Mouse (Mus musculus) stomach, embryonic 15.5 days (tissue): ENCODE measurements around the gene Gm42372. TPM values are rescaled to one million over a fixed set of nuclear protein-coding genes. Genes with fewer than 3 reads are reported as not detected.
A peak's percentile ranks its signal among the peaks of the same experiment; 100 is the strongest.

Source experiments
- ATAC-seq: fragments of 200-750 bp; cut with Nextera tagmentation; 2 replicates; pipeline ENCODE4 v1.8.0; 2017; ENCODE audit warnings: low read depth, moderate number of reproducible peaks, moderate TSS enrichment; ENCODE audit not compliant: insufficient read depth, low FRiP score
- H3K27ac ChIP-seq: fragments of 300-500 bp; sonication (generic); 2 replicates; pipeline ENCODE4 v1.5.1; 2015; ENCODE audit warnings: mild to moderate bottlenecking, inconsistent platforms
- H3K27me3 ChIP-seq: fragments of 300-500 bp; sonication (generic); replicated peaks from 2 replicates; pipeline ENCODE4 v1.6.1; 2015; ENCODE audit warnings: inconsistent platforms
- H3K36me3 ChIP-seq: fragments of 300-500 bp; sonication (generic); 2 replicates; pipeline ENCODE4 v1.6.1; 2015; ENCODE audit warnings: inconsistent platforms
- H3K4me1 ChIP-seq: fragments of 300-500 bp; sonication (generic); 2 replicates; pipeline ENCODE4 v1.6.1; 2015; ENCODE audit warnings: inconsistent platforms
- H3K4me2 ChIP-seq: fragments of 300-500 bp; sonication (generic); 2 replicates; pipeline ENCODE4 v1.6.1; 2015; ENCODE audit warnings: mild to moderate bottlenecking, inconsistent platforms
- H3K4me3 ChIP-seq: fragments of 300-500 bp; sonication (generic); replicated peaks from 2 replicates; pipeline ENCODE4 v1.5.1; 2015; ENCODE audit warnings: inconsistent platforms
- H3K9ac ChIP-seq: fragments of 300-500 bp; sonication (generic); 2 replicates; pipeline ENCODE4 v1.6.1; 2015; ENCODE audit warnings: inconsistent platforms
- H3K9me3 ChIP-seq: fragments of 300-500 bp; sonication (generic); 2 replicates; pipeline ENCODE4 v1.6.1; 2016; ENCODE audit warnings: inconsistent platforms
- WGBS: fragments of 180-500 bp; shearing (Covaris S2); methylation state at CpG from one replicate; pipeline ENCODE4 v1.1.7; 2015; 5-methylcytosine and 5-hydroxymethylcytosine counted together
- polyA plus RNA-seq: library from polyadenylated mRNA; unstranded; fragments of >200 nt; fragmentation: Nextera tagmentation; extraction: Ambion mirVana; gene quantifications from 2 replicates; pipeline ENCODE4 v1.2.1, GENCODE M21; 2015

Gm42372 gene
- polyA plus RNA-seq, 1 experiment from 2014 or later: 0.31 TPM

- no peak overlapping the region for H3K4me3 ChIP-seq
- no peaks in the 10 kb centered on the region for H3K9me3 ChIP-seq
- H3K36me3 ChIP-seq: no peaks in the 10 kb centered on the region
- no peak overlapping the region for H3K9ac ChIP-seq
- 80% methylated on average over 3 of the region's 3 CpGs for WGBS
- H3K4me2 ChIP-seq: no peak overlapping the region
- no peaks in the 10 kb centered on the region for H3K4me1 ChIP-seq
- ATAC-seq: no peak
- no peak overlapping the region for H3K27ac ChIP-seq
- no peaks in the 10 kb centered on the region for H3K27me3 ChIP-seq
Observed at GRCm38 (mm10) chr7:16971160-16971559, 11.7 kb upstream of the Gm42372 start.

DNA sequence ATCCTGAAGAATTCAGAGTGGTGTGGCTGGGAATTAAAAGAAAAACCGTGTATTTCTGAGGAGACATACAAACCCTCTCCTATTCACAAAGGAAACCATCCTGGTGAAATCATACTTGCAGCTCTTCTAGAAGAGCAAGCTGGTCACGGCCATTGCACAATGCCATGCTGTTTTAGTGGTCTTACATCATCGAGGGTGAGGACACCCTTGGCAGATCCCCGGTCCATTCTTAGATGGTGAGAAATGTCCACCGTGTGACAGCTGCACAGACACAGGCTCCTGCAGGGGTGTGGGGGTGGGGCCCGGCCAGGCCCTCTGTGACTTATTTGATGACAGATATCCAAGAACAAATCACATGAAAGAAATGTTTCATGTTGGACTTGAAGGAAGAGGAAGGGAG, 8.9 kb upstream of the Gm42372 start:
- Histone ChIP-seq H3K9ac (no peak overlapping the region), H3K4me1 (no peaks in the 10 kb centered on the region), H3K4me3 (no peak overlapping the region), H3K36me3 (no peaks in the 10 kb centered on the region), H3K9me3 (no peaks in the 10 kb centered on the region), H3K27ac (no peak overlapping the region), H3K4me2 (no peak overlapping the region), H3K27me3 (no peaks in the 10 kb centered on the region)
- 61% methylated on average over 6 of the region's 6 CpGs for WGBS
- ATAC-seq: no peak

DNA sequence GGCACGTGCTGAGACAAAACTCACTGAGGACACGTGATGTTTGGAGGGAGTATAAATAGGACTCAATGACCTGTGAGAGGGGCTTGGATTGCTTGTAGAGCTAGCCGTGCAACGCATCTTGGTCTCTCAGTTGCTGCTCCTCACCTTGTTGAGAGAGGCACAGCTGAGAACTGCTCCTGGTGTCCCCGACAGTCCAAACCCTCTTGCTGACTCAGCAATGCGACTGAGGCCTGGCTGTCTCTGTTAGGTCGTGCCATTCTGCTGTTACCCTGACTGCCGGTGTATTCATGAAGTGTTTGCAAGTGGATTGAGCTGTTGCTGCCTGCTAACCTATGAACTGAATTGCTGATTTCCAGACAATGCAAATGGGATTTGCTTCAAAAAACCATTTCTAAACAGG, 6.6 kb upstream of the Gm42372 start:
- Histone ChIP-seq H3K9ac (no peak overlapping the region), H3K27ac (no peak overlapping the region), H3K4me1 (peaks cover 5% of the 10 kb centered on the region; the same call in 1 of the 2 replicates), H3K27me3 (no peaks in the 10 kb centered on the region), H3K4me3 (no peak overlapping the region), H3K9me3 (no peaks in the 10 kb centered on the region), H3K4me2 (no peak overlapping the region), H3K36me3 (no peaks in the 10 kb centered on the region)
- ATAC-seq: no peak
- 60% methylated on average over 8 of the region's 8 CpGs for WGBS

DNA sequence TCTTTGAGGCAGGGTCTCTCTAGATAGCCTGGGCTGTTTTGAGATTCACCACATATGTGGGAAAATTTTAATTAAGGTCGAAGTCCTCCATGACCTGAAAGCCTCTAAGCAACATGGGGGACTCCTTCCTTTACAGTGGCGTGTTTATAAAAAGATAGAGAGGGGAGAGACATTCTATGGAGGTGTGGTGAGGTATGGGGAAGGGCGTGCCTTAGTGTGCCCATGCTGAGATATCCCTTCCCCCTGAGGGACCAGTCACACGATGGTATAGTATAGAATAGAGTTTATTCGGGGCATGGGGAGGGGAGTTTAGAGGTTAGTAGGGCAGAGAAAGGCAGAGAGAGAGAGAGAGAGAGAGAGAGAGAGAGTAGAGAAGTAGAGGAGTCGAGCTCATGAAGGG, 4.7 kb upstream of the Gm42372 start:
- WGBS: 71% methylated on average over 6 of the region's 6 CpGs
- Histone ChIP-seq H3K27me3 (no peaks in the 10 kb centered on the region), H3K36me3 (no peaks in the 10 kb centered on the region), H3K9ac (no peak overlapping the region), H3K4me3 (no peak overlapping the region), H3K4me1 (peaks cover 9% of the 10 kb centered on the region; the same call in 1 of the 2 replicates), H3K4me2 (no peak overlapping the region), H3K9me3 (no peaks in the 10 kb centered on the region), H3K27ac (no peak overlapping the region)
- ATAC-seq: no peak

- no peak for ATAC-seq
- no peak overlapping the region for H3K4me2 ChIP-seq
- H3K27ac ChIP-seq: no peak overlapping the region
- WGBS: 79% methylated on average over 3 of the region's 3 CpGs
- no peaks in the 10 kb centered on the region for H3K9me3 ChIP-seq
- peaks cover 9% of the 10 kb centered on the region; the same call in 1 of the 2 replicates for H3K4me1 ChIP-seq
- H3K27me3 ChIP-seq: no peaks in the 10 kb centered on the region
- H3K4me3 ChIP-seq: no peak overlapping the region
- H3K9ac ChIP-seq: no peak overlapping the region
- H3K36me3 ChIP-seq: no peaks in the 10 kb centered on the region
Observed at GRCm38 (mm10) chr7:16978593-16978992, 4.3 kb upstream of the Gm42372 start.

DNA sequence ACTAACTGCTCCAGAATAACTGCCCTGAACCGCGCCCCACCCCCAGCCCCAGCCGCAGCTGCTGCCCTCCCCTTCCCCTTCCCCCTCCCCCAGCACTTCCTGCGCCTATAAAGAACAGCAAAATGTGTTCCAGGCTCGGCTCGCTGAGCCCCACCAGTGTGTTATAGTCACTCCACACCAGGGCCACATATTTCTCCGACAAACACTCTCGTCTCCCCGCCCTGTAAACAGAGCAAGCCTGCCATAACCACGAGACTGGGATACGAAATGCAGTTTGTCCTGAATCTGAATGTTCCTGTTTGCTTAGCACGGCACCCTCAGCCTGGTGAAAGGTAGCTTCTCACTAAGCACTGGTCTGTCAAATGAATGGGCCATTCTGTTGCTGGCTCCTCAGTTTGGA, 2.5 kb upstream of the Gm42372 start:
- 1% methylated on average over 11 of the region's 12 CpGs for WGBS
- Histone ChIP-seq H3K4me1 (peaks cover 9% of the 10 kb centered on the region; the same call in 1 of the 2 replicates), H3K36me3 (no peaks in the 10 kb centered on the region), H3K4me2 (peak overlapping the region; percentile 51), H3K4me3 (peak overlapping the region; percentile 28), H3K9me3 (no peaks in the 10 kb centered on the region), H3K27me3 (no peaks in the 10 kb centered on the region), H3K9ac (no peak overlapping the region), H3K27ac (peak overlapping the region; percentile 80)
- ATAC-seq: peak; percentile 47; the same call in 1 of the 2 replicates

DNA sequence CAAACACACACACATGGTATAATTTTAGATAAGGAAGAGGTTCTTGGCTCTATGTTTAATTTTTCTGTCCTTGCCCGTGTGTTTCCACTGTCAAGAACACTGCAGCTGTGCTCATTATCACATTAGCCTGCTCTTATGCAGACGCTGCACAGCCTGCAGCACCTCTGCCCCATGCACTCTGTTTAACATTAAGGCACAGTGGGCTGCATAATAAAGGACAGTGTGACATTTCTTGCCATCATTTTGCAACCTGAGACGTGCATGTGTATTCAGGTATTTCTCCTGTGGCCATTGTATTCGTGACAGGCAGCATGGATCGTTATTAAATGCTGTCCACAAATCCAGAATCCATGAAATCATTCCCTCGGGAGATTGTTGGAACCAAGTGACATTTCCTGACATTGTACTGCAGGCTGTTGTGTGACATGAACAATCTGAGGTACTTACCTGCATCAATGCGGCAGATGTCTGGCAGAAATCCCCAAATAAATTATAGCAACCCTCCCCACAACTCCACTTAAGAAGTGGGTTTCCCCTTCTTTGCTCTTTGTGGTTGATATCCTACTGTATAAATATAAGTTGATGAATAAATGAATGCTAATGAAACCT, 4.8 kb downstream of the Gm42372 start:
- peaks cover 34% of the 10 kb centered on the region for H3K4me1 ChIP-seq
- 33% methylated on average over 7 of the region's 7 CpGs for WGBS
- ATAC-seq: no peak
- no peaks in the 10 kb centered on the region for H3K27me3 ChIP-seq
- no peak overlapping the region for H3K4me3 ChIP-seq
- H3K9me3 ChIP-seq: no peaks in the 10 kb centered on the region
- H3K27ac ChIP-seq: peak overlapping the region; percentile 54
- H3K4me2 ChIP-seq: no peak overlapping the region
- no peak overlapping the region for H3K9ac ChIP-seq
- no peaks in the 10 kb centered on the region for H3K36me3 ChIP-seq

DNA sequence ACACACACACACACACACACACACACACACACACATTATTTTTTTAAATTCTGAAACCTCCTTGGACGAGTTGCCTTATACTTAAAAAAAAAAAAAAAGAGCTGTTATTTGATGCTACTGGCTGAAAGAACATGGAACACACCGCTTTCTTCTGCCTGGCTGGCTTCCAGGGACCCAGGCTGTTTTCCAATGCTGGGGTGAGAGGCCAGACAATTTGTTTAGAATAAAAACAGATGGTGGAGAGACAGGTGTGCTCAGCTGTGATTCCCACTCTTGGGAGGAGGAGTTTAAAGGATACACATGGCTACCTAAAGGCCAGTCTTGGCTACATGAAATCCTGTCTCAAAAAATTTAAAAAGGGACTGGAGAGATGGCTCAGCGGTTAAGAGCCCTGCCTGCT, 5.5 kb downstream of the Gm42372 start:
- H3K4me1 ChIP-seq: peaks cover 29% of the 10 kb centered on the region

DNA sequence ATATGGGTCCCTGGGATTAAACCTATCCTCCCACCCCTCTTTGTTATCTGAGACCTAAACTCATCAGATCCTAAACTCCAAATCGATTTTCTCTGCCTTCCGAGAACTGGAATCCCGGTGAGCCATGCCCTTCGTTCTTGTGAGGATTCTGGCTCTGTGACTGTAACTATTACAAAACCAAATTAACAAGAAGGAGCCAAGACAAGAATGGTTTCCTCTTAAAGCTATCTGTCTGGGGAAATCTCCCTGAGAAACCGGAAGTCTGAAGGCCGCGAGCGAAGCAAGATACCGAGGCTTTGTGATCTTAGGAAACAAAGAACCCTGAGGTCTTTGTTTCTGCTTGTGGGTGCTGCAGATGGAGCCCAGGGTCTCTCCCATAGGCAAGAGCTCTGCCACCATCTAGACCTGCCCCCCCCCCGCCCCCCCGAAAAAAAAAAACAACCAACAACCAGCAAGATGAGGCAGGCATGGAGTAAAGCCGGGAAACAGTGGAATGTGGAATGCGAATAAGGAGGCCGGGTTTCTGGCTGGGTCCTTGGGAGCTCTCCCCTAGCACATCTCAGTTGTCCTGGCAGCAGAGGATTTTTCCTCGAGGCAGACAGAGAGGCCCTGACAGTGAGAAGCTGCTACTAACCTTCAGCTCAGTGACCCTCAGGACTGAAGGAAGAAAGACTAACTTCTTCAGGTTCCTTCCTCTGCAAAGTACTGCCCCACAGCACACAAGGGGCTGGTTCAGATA, 7.3 kb downstream of the Gm42372 start:
- Histone ChIP-seq H3K27me3 (no peaks in the 10 kb centered on the region), H3K4me3 (no peak overlapping the region), H3K36me3 (no peaks in the 10 kb centered on the region; the same call in 1 of the 2 replicates), H3K9me3 (no peaks in the 10 kb centered on the region), H3K9ac (no peak overlapping the region), H3K4me2 (peak overlapping the region; percentile 30), H3K27ac (peak overlapping the region; percentile 93), H3K4me1 (peaks cover 33% of the 10 kb centered on the region)
- WGBS: 25% methylated on average over 15 of the region's 15 CpGs
- no peak for ATAC-seq

More for the DNA sequence above, 5.5 kb downstream of the Gm42372 start:
- 32% methylated on average over 3 of the region's 3 CpGs for WGBS
- H3K4me3 ChIP-seq: no peak overlapping the region
- H3K27ac ChIP-seq: peak overlapping the region; percentile 54
- ATAC-seq: no peak
- H3K9ac ChIP-seq: no peak overlapping the region
- no peaks in the 10 kb centered on the region for H3K36me3 ChIP-seq
- H3K27me3 ChIP-seq: no peaks in the 10 kb centered on the region
- no peaks in the 10 kb centered on the region for H3K9me3 ChIP-seq
- no peak overlapping the region for H3K4me2 ChIP-seq

- no peaks in the 10 kb centered on the region for H3K9me3 ChIP-seq
- peak overlapping the region; percentile 93 for H3K27ac ChIP-seq
- no peaks in the 10 kb centered on the region for H3K27me3 ChIP-seq
- peaks cover 47% of the 10 kb centered on the region for H3K4me1 ChIP-seq
- peak overlapping the region; percentile 39 for H3K4me2 ChIP-seq
- H3K9ac ChIP-seq: no peak overlapping the region
- H3K4me3 ChIP-seq: 0 out of 2 replicates have a peak overlapping the region, but pooled peaks have one; percentile 6
- no peaks in the 10 kb centered on the region; the same call in 1 of the 2 replicates for H3K36me3 ChIP-seq
- WGBS: 28% methylated on average over 18 of the region's 18 CpGs
- ATAC-seq: peak; percentile 77
Observed at GRCm38 (mm10) chr7:16991681-16992450, 9.0 kb downstream of the Gm42372 start.

GRCm38 (mm10) chr7:16992451-16992807, 9.5 kb downstream of the Gm42372 start, which contains the start of gene Ccdc8:
Gene Ccdc8 (plus strand): TSS chr7:16992708.
- no peak within 1 kb of the TSS for H3K9ac ChIP-seq
- no peaks in the 10 kb centered on the region for H3K27me3 ChIP-seq
- no peak for ATAC-seq
- peaks cover 50% of the 10 kb centered on the region for H3K4me1 ChIP-seq
- H3K27ac ChIP-seq: peak within 1 kb of the TSS; percentile 93
- H3K9me3 ChIP-seq: no peaks in the 10 kb centered on the region
- H3K4me3 ChIP-seq: peak within 1 kb of the TSS; percentile 46
- H3K36me3 ChIP-seq: peaks cover 3% of the 10 kb centered on the region
- WGBS: 89% methylated on average over 5 of the region's 5 CpGs
- H3K4me2 ChIP-seq: peak within 1 kb of the TSS; percentile 72
